Mouse (Mus musculus): ENCODE measurements around the gene Cyp11a1. TPM values are rescaled to one million over a fixed set of nuclear protein-coding genes. Genes with fewer than 3 reads are reported as not detected.

Gene Cyp11a1
- polyA plus RNA-seq, 2 experiments from 2014 or later = not detected

DNA sequence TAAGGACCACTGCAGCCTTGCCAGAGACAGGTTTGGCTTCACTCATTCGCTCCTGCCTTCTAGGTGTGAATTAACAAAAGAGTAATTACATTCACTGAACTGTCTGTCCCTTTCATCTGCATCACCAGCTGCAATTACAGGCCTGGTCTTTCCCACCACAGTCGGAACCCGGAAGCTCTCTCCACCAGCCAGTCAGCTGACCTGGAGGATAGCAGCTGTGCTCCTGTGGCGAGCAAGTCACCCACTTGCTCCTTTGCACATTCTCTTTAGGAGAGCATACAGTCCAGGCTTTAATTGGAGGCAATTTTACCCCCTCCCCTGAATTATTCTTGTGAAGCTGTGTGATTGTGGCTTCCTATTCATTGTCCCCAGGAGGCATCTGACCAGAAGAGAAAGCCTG is 39.4 kb downstream of the Cyp11a1 start:
- no peak for ATAC-seq

DNA sequence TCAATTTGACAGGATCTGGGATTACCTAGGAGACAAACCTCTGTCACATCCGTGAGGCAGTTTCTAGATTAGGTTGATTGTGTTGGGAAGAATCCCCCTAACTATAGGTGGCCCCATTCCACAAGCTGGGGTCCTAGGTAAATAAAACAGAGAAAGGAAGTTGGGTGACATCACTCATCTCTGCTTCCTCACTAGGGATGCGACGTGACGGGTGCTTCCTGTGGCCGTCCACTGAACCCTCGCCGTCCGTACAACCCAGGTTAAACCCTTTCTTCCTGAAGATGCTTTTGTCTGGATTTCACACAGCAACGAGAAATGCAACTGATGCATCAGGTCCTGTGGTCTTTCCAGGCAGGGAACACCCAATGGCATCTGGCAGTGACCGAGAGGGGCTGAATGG is 40.9 kb downstream of the Cyp11a1 start:
- no peak for ATAC-seq

DNA sequence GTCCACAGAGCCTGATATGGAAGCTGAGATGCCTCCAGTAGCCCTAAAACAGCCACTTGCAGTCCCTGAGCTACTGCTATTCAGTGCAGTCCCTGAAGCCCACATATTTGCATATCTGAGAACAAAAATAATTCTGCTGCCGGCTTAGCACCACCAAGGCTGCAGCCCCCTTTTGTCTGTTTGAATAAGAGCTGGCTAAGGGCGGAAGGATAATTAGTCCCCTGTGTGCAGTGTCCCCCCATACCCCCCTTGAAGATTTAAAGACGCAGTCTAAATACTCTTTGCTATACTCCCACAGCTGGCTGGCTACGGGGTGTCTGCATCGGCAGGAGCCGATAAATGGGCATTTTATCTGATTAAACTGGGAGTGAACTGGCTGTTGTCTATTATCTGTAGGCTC is 42.4 kb downstream of the Cyp11a1 start:
- ATAC-seq = no peak

- ATAC-seq = no peak
Observed at GRCm38 (mm10) chr9:58049186-58049585, 43.0 kb downstream of the Cyp11a1 start.

- ATAC-seq = no peak
Observed at GRCm38 (mm10) chr9:58049861-58050260, 43.6 kb downstream of the Cyp11a1 start.

DNA sequence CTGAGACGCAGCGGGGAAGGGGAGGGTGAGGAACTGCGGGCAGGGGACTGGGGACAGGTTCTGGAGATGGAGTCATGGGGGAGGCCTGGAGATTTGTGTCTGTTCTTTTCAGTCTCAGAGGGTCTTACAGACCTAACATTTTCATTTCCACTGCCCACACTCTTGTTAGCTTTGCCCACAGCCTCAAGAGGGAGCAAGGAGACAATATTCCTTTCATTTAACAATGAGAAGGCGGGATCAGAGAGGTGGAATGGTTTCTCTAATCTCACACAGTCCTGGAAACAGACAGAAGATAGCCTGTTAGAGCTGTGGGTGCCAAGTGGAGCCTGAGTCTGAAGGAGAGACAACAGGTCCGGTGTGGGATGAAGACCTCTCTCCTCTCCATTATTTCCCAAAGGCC is 45.7 kb downstream of the Cyp11a1 start:
- ATAC-seq = no peak

DNA sequence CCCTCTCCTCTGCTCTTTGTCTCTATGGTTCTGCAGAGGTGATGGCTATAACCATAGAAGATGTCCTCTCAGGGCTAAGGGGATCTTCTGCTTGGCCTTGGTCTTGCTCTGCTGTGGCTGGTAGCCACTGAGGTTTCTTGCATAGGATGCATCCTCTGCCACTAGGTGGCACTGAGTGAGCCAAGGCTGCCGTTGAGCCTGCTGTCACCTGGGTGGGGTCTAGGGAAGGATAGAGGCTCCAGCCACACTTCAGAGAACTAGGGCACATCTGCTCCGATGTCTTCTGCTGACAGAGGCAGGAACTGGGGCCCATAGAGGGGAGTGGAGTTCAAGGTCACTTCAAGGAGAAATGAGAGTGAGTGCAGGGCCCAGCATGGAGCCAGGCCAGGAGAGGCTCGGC is 46.9 kb downstream of the Cyp11a1 start:
- no peak for ATAC-seq

DNA sequence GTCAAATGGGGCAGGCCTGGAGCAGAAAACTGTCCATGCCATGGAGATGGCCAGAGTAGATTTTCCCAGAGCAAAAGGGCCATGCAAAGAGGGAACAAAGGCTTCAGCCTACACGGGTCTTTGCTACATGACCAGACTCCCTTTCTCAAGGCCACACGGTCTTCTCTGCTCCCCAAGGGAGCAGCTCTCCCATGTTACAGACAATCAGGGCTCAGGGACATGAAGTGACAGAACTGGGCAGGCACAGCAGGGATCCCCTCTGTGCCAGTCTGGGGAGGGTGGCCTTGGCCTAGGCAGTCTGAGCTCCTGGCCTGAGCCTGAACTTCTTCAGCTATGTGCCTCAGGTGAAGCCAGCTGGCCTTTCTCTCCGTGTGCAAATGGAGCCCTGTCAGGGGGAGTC is 47.3 kb downstream of the Cyp11a1 start:
- no peak for ATAC-seq

DNA sequence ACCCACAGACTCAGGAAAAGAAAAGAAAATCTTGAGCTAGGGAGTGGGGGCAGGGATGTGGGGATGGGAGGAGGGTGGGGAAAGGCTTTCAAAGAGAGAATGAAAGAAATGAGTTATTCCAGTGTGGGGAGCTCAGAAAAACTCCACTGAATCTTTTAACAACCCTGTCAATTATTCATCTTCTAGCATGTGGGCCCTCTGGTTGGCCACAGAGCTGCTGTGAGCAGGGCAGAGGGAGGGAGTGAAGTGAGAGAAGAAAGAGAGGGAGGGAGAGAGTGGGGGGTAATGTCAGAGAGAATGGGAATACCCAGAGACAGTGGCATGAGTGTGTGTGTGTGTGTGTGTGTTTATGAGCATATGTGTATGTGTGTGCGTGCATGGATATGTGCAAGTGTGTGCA is 47.8 kb downstream of the Cyp11a1 start:
- ATAC-seq = no peak

DNA sequence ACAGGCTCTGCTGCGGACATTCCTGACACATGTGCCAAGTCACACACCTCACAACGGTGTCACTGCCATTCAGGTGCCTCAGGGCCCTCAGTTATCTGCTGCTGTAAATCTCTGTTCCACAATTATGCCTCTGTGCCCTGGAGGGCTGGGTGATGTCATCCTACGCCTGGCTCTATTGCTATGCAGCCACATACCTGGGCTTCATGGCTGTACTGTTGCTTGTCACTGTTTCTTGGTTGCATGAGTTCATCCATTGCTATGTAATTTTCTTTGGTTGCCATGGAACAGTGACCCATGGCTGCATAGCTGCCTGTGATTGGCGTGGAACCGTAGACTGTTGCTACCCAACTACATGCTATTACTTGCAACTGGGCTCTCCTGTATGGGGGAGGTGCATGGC is 49.5 kb downstream of the Cyp11a1 start:
- ATAC-seq = no peak

DNA sequence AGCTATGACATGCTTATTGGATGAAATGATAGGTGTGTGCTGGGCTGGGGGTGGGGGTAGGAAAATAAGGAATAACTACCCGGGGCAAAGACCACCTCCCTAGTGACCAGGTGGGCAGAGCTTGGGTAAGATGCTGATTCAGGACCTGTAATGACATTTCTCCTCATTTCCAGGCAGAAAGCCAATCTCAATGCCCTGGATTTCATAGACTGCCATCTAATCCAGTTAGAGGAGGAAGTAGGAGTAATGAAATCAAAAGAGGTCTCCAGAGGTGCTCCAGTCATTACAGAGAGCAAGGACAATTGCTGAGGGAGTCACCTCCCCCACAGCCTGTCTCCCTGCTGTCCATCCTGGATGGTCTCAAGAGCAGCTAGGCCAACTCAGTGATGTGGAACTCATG is 53.7 kb downstream of the Cyp11a1 start:
- ATAC-seq = no peak

DNA sequence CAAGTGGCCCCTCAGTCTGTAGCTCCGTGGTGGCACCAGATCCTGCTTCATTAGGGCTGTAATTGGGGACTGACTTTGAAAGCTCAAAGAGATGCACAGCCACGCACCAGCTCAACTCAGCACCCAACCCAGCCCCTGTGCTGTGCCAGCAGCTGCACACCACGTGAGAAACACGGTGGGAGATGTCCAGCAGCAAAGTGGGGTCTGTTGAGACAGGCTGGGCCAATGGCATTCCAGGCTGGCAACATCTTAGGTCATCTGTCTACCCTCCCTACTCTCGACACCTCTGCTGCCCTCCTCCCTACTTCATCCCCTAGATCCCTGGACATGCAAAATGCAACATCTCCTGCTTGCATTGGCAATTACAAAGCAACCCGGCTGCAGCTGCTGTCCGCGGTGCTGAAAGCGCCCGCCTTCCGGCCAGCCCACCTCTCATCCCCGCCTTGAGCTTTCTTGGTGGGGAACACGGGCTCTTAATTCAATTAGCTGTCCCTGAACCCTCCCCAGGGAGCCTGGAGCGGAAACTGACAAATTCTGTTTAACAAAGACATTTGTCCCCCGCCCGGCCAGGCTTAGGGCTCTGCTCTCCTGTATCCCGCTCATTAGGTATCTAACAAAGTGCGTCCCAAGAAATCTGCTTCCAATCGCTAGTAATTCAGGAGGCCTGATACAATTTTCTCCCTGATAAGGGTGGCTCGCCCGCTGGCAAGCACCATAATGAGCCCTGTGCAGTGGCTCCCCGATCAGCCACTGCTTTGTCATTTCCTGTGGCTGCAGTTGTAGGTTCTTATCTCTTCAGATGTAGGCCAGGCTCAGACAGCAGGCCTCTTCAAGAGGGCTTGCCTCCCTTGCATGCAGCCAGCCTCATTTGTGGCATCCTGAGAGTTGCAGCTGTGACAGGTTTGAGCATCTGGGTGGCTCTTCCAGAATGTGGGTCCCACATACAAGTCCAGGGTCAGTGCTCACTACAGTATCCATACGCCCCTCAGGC is 54.8 kb downstream of the Cyp11a1 start:
- ATAC-seq = no peak

GRCm38 (mm10) chr9:58063531-58063930 is 57.3 kb downstream of the Cyp11a1 start, which contains the start of gene Stra6:
Gene Stra6 (plus strand): TSS chr9:58063788.
- no peak for ATAC-seq

DNA sequence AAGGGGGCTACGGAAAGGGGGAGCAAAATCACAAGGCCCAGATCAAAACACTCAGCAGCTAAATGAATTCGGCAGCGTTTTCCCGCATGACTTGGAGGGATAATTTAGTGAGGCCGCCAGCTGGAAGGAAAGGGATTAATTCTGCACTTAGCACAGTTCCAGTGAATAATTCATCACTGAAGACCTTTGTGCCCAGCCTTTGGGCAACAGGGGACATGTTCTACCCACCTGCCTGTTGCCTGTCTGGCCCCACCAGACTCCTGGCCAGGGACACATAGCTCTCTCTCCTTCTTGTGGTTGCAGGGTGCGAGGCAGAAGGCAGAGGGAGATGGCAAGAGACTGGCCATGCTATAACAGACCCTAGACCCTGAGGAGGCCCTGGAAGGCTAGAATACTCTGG is 59.3 kb downstream of the Cyp11a1 start:
- no peak for ATAC-seq

GRCm38 (mm10) chr9:58065977-58066730 is 59.9 kb downstream of the Cyp11a1 start:
- no peak for ATAC-seq

- ATAC-seq = no peak
Observed at GRCm38 (mm10) chr9:58066731-58067095, 60.5 kb downstream of the Cyp11a1 start.

DNA sequence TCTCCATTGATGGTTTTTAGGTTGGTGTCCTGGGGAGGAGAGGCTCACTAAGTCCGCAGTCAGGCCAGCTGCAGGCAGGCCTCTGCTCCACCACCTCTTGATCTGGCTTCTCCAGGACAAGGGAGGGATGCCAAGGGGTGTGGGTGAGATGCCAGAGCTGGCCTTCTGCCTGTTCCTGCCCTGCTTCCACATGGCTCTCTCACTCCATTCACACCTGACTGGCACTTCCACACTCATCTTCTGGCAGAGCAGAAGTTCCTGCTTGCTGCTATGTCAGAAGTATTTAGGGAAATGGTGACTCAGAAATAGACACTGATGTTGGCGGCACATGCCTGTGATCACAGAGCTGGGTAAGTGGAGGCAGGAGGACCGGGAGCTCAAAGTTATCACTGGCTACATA is 61.3 kb downstream of the Cyp11a1 start:
- ATAC-seq = no peak

- ATAC-seq = no peak
Observed at GRCm38 (mm10) chr9:58074561-58074960, 68.3 kb downstream of the Cyp11a1 start.

Other genes with a start within 250 kb of the Cyp11a1 start
- 10 to 100 TPM; 70.7 to 77.8 TPM for gene Clk3, start 240.6 kb upstream of the Cyp11a1 start, polyA plus RNA-seq (2017; shearing (Covaris generic))
- gene Arid3b, start 169.6 kb upstream of the Cyp11a1 start, polyA plus RNA-seq (2017; shearing (Covaris generic)) = 10 to 100 TPM; 23.3 to 26.5 TPM
- gene Ubl7, start 95.4 kb upstream of the Cyp11a1 start, polyA plus RNA-seq (2017; shearing (Covaris generic)) = 100 to 1,000 TPM; 119 to 137 TPM
- under 1 TPM; 0.16 to 0.55 TPM for gene Sema7a, start 66.3 kb upstream of the Cyp11a1 start, polyA plus RNA-seq (2017; shearing (Covaris generic))
- gene Stra6, start 57.4 kb downstream of the Cyp11a1 start, polyA plus RNA-seq (2017; shearing (Covaris generic)) = 1 to 10 TPM; 3.1 to 3.8 TPM
- gene Ccdc33, start 112.4 kb downstream of the Cyp11a1 start, polyA plus RNA-seq (2017; shearing (Covaris generic)) = not detected
- gene Islr, start 197.9 kb downstream of the Cyp11a1 start, polyA plus RNA-seq (2017; shearing (Covaris generic)) = under 1 TPM in 1 of 2 experiments, not detected in 1; 0.32 TPM
- gene Islr2, start 197.9 kb downstream of the Cyp11a1 start, polyA plus RNA-seq (2017; shearing (Covaris generic)) = not detected
- 10 to 100 TPM; 33.7 to 49.3 TPM for gene Pml, start 243.4 kb downstream of the Cyp11a1 start, polyA plus RNA-seq (2017; shearing (Covaris generic))
- 10 to 100 TPM; 21.1 to 23.9 TPM for gene Stoml1, start 246.8 kb downstream of the Cyp11a1 start, polyA plus RNA-seq (2017; shearing (Covaris generic))

All from activated CD4-positive, CD25-positive, alpha-beta regulatory T cell, adult 4 months (primary cell).